Mouse (Mus musculus) neutrophil, adult 5-6 weeks (primary cell): ENCODE results near the gene Dhodh. TPM values are rescaled to one million over a fixed set of nuclear protein-coding genes. Genes with fewer than 3 reads are reported as not detected.

Source experiments
- total RNA-seq: library from RNA; stranded (forward); fragments of 200-1000 nt; gene quantifications from 2 replicates; pipeline ENCODE4 v1.2.3, GENCODE M21; 2017

The Dhodh gene
- total RNA-seq, 1 experiment from 2014 or later, result 24.2 TPM

Other genes starting within 250 kb of the Dhodh start
- gene Pmfbp1, start 114.6 kb downstream of the Dhodh start, total RNA-seq, result not detected in 2 replicates
- 101 and 103 TPM in 2 replicates for gene Dhx38, start 42.8 kb downstream of the Dhodh start, total RNA-seq
- 33.9 and 37.8 TPM in 2 replicates for gene Txnl4b, start 42.8 kb downstream of the Dhodh start, total RNA-seq
- gene Hp, start 29.5 kb downstream of the Dhodh start, total RNA-seq, result 873 and 967 TPM in 2 replicates
- gene Pkd1l3, start 5.8 kb upstream of the Dhodh start, total RNA-seq, result 0.61 and 0.81 TPM in 2 replicates
- gene Ist1, start 84.6 kb upstream of the Dhodh start, total RNA-seq, result 159 and 173 TPM in 2 replicates
- 46.4 and 46.9 TPM in 2 replicates for gene Zfp821, start 96.9 kb upstream of the Dhodh start, total RNA-seq
- gene Atxn1l, start 129.1 kb upstream of the Dhodh start, total RNA-seq, result 23.9 and 26.4 TPM in 2 replicates
- 106 and 107 TPM in 2 replicates for gene Ap1g1, start 169.9 kb upstream of the Dhodh start, total RNA-seq